Comparison of ENCODE assay signal across 26 mouse cellular contexts in the genomic region with DNA sequence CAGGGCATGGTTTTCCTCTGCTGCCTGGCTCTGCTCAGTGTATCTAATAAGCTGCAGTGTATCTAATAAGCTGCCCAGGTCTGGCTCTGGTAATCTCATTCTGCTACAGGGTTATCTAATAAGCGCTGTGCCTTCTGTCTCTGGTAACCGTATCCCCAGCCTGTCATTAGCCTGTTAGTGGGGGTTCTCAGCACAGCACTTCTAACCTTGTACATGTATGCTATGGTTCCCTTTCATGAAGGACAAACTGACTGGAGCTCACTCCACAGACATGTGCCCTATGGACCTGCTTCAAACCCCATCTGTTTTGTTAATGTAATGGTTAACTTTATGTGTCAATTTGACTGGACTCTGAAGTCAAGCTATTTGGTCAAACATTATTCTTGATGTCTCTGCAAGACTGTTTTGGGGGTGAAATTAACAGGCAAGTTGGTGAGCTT. TPM values are rescaled to one million over a fixed set of nuclear protein-coding genes. Genes with fewer than 3 reads are reported as not detected.
A peak's percentile ranks its signal among the peaks of the same experiment; 100 is the strongest.
DNase-seq lines count a peak whose midpoint lies in the region; ATAC-seq lines count a peak whose summit lies in the region.
"Had no signal": no experiment of that assay in that cellular context is flagged by ENCODE, and none has a peak within 500 bp of the region (broad histone marks: within the 10 kb centered on the region; RNA-seq: fewer than 3 reads in every experiment).

No protein-coding gene starts in this region.

- no peak overlapping the region for H3K27ac ChIP-seq in kidney, embryonic 14.5 days (ENCODE audit: low read depth, low read length)
- peak overlapping the region; percentile 54 for H3K27ac ChIP-seq in liver, embryonic 12.5 days
- H3K27ac ChIP-seq: heart, embryonic 13.5 days; hindbrain, embryonic 14.5 days; layer of hippocampus, adult 2 months; limb, embryonic 15.5 days; neural tube, embryonic 15.5 days had no signal

- WGBS in kidney, embryonic 14.5 days: 84% methylated on average over 2 of the region's 2 CpGs
- whole genome bisulfite sequencing in liver, embryonic 12.5 days (ENCODE audit: insufficient replicate concordance): 31% methylated on average over 2 of the region's 2 CpGs

- H3K27me3 ChIP-seq in kidney, embryonic 14.5 days (ENCODE audit: control insufficient read depth, insufficient read depth, low read length): no peaks in the 10 kb centered on the region
- no peaks in the 10 kb centered on the region; the same call in 1 of the 2 replicates for H3K27me3 ChIP-seq in liver, embryonic 12.5 days (replicated peaks)
- H3K27me3 ChIP-seq: limb, embryonic 15.5 days; neural tube, embryonic 15.5 days had no signal

- no peak overlapping the region for H3K9ac ChIP-seq in kidney, embryonic 14.5 days (ENCODE audit: low read depth, low read length)
- H3K9ac ChIP-seq in liver, embryonic 12.5 days: no peak overlapping the region
- H3K9ac ChIP-seq: hindbrain, embryonic 14.5 days; limb, embryonic 15.5 days; neural tube, embryonic 15.5 days had no signal

- intact Hi-C loops in left cerebral cortex, postnatal 14 days (cut with DNase I): loop anchor here (10.0 kb wide), 1 partner anchor 269 kb away; a partner anchor contains a TSS

- H3K4me1 ChIP-seq in kidney, embryonic 14.5 days (ENCODE audit: control insufficient read depth, insufficient read depth, low read length): no peaks in the 10 kb centered on the region
- peaks cover 14% of the 10 kb centered on the region; the same call in 1 of the 2 replicates for H3K4me1 ChIP-seq in liver, embryonic 12.5 days

- no peaks in the 10 kb centered on the region for H3K9me3 ChIP-seq in kidney, embryonic 14.5 days (ENCODE audit: control insufficient read depth, low read length)
- H3K9me3 ChIP-seq in liver, embryonic 12.5 days (replicated peaks): no peaks in the 10 kb centered on the region
- H3K9me3 ChIP-seq: G1E; heart, embryonic 13.5 days; limb, embryonic 15.5 days; neural tube, embryonic 15.5 days had no signal

- DNase-seq in kidney, adult 11 months: peak; percentile 63
- DNase-seq in kidney, adult 9 months: peak; percentile 88
- DNase-seq in left cerebral cortex, postnatal 14 days (ENCODE audit: low spot score in 2 of 2): no peak
- DNase-seq in B cell, adult 2 months: no peak
- DNase-seq: adrenal gland, postnatal 25 days; cerebellum, adult 11 months; cerebellum, postnatal 14 days; gastrocnemius, postnatal 10 days; heart, adult 11 months; lung, postnatal 10 days; spleen, adult 18-20 months; thymus, adult 2 months had no signal

- no peak for ATAC-seq in kidney, embryonic 14.5 days (ENCODE audit: low FRiP score, low TSS enrichment)
- ATAC-seq in liver, embryonic 12.5 days: peak; percentile 46; the same call in 1 of the 2 replicates
- ATAC-seq in megakaryocyte-erythroid progenitor cell, adult 5-6 weeks (replicated peaks; ENCODE audit: low FRiP score, low TSS enrichment, poor library complexity, severe bottlenecking): peak; percentile 70
- ATAC-seq: forebrain, embryonic 14.5 days; midbrain, embryonic 16.5 days had no signal

- no peak overlapping the region for H3K4me2 ChIP-seq in kidney, embryonic 14.5 days (replicated peaks; ENCODE audit: low read depth, low read length)
- H3K4me2 ChIP-seq in liver, embryonic 12.5 days: peak overlapping the region; percentile 28; the same call in 1 of the 2 replicates
- H3K4me2 ChIP-seq: heart, embryonic 13.5 days; hindbrain, embryonic 14.5 days; limb, embryonic 15.5 days; neural tube, embryonic 15.5 days had no signal

- H3K36me3 ChIP-seq in kidney, embryonic 14.5 days (ENCODE audit: control insufficient read depth, insufficient read depth, low read length): no peaks in the 10 kb centered on the region
- no peaks in the 10 kb centered on the region for H3K36me3 ChIP-seq in liver, embryonic 12.5 days
- H3K36me3 ChIP-seq: heart, embryonic 13.5 days; limb, embryonic 15.5 days; neural tube, embryonic 15.5 days had no signal

- no peak overlapping the region for H3K4me3 ChIP-seq in kidney, embryonic 14.5 days (ENCODE audit: low read length)
- no peak overlapping the region for H3K4me3 ChIP-seq in liver, embryonic 12.5 days
- H3K4me3 ChIP-seq: heart, embryonic 13.5 days; layer of hippocampus, adult 2 months; limb, embryonic 15.5 days; neural tube, embryonic 15.5 days had no signal

RNA-seq across cellular contexts. Expression of a gene that starts 5.4 kb away (rescaled TPM):
- polyA plus RNA-seq in kidney, embryonic 14.5 days (2014; fragmentation: Nextera tagmentation; extraction: Ambion mirVana): not detected in 2 replicates
- not detected in 2 replicates for polyA plus RNA-seq in liver, embryonic 12.5 days (2016; fragmentation: Nextera tagmentation; extraction: Ambion mirVana)
- total RNA-seq in megakaryocyte-erythroid progenitor cell, adult 5-6 weeks (2014; fragmentation: Nextera tagmentation): not detected in 2 replicates
- total RNA-seq in megakaryocyte-erythroid progenitor cell, adult 5-6 weeks (2017): not detected in 2 replicates
- 1 to 10 TPM in 1 of 2 experiments, not detected in 1; 1.6 TPM for total RNA-seq in left cerebral cortex, postnatal 14 days (2021)
- total RNA-seq: G1E; left cerebral cortex, postnatal 36 days; megakaryocyte, adult 5-6 weeks had no signal
- polyA plus RNA-seq: forebrain, embryonic 14.5 days; G1E; hindbrain, embryonic 14.5 days; midbrain, embryonic 16.5 days had no signal

RNA-seq across cellular contexts. Expression of a gene that starts 15.0 kb away (rescaled TPM):
- polyA plus RNA-seq in kidney, embryonic 14.5 days (2014; fragmentation: Nextera tagmentation; extraction: Ambion mirVana): 0.17 and 0.61 TPM in 2 replicates
- polyA plus RNA-seq in liver, embryonic 12.5 days (2016; fragmentation: Nextera tagmentation; extraction: Ambion mirVana): 1.1 and 1.4 TPM in 2 replicates
- total RNA-seq in megakaryocyte-erythroid progenitor cell, adult 5-6 weeks (2014; fragmentation: Nextera tagmentation): 0.52 TPM in 1 of 2 replicates, not detected in the other
- total RNA-seq in megakaryocyte-erythroid progenitor cell, adult 5-6 weeks (2017): not detected in 2 replicates
- under 1 TPM; 0.36 to 0.37 TPM for total RNA-seq in left cerebral cortex, postnatal 14 days (2021)
- total RNA-seq: gastrocnemius, postnatal 10 days; heart, postnatal 25 days; megakaryocyte, adult 5-6 weeks had no signal

RNA-seq across cellular contexts. Expression of a gene that starts 23.6 kb away (rescaled TPM):
- polyA plus RNA-seq in kidney, embryonic 14.5 days (2014; fragmentation: Nextera tagmentation; extraction: Ambion mirVana): 22.8 and 26.2 TPM in 2 replicates
- polyA plus RNA-seq in liver, embryonic 12.5 days (2016; fragmentation: Nextera tagmentation; extraction: Ambion mirVana): 16.0 and 18.1 TPM in 2 replicates
- 27.7 and 32.4 TPM in 2 replicates for total RNA-seq in megakaryocyte-erythroid progenitor cell, adult 5-6 weeks (2014; fragmentation: Nextera tagmentation)
- 18.2 and 23.4 TPM in 2 replicates for total RNA-seq in megakaryocyte-erythroid progenitor cell, adult 5-6 weeks (2017)
- 10 to 100 TPM; 66.2 to 67.2 TPM for total RNA-seq in left cerebral cortex, postnatal 14 days (2021)

RNA-seq across cellular contexts. Expression of a gene that starts 23.9 kb away (rescaled TPM):
- 148 and 226 TPM in 2 replicates for polyA plus RNA-seq in kidney, embryonic 14.5 days (2014; fragmentation: Nextera tagmentation; extraction: Ambion mirVana)
- 204 and 213 TPM in 2 replicates for polyA plus RNA-seq in liver, embryonic 12.5 days (2016; fragmentation: Nextera tagmentation; extraction: Ambion mirVana)
- 86.3 and 118 TPM in 2 replicates for total RNA-seq in megakaryocyte-erythroid progenitor cell, adult 5-6 weeks (2014; fragmentation: Nextera tagmentation)
- 169 and 203 TPM in 2 replicates for total RNA-seq in megakaryocyte-erythroid progenitor cell, adult 5-6 weeks (2017)
- total RNA-seq in left cerebral cortex, postnatal 14 days (2021): 100 to 1,000 TPM; 128 to 133 TPM

RNA-seq across cellular contexts. Expression of a gene that starts 35.5 kb away (rescaled TPM):
- 15.9 and 20.5 TPM in 2 replicates for polyA plus RNA-seq in kidney, embryonic 14.5 days (2014; fragmentation: Nextera tagmentation; extraction: Ambion mirVana)
- polyA plus RNA-seq in liver, embryonic 12.5 days (2016; fragmentation: Nextera tagmentation; extraction: Ambion mirVana): 7.8 and 7.9 TPM in 2 replicates
- total RNA-seq in megakaryocyte-erythroid progenitor cell, adult 5-6 weeks (2014; fragmentation: Nextera tagmentation): 12.2 and 18.7 TPM in 2 replicates
- total RNA-seq in megakaryocyte-erythroid progenitor cell, adult 5-6 weeks (2017): 6.1 and 7.2 TPM in 2 replicates
- 1 to 10 TPM; 3.8 to 3.9 TPM for total RNA-seq in left cerebral cortex, postnatal 14 days (2021)

Comparison
In these comparisons a context has a peak if more than half of its experiments do, and no peak if none do; other contexts are left out.
1. DNase-seq: peak in kidney, adult 11 months (single experiment) and kidney, adult 9 months (single experiment); none in left cerebral cortex, postnatal 14 days (0 of 2) and B cell, adult 2 months (0 of 2).